Mouse (Mus musculus): ENCODE results near the gene Olfr209. TPM values are rescaled to one million over a fixed set of nuclear protein-coding genes. Genes with fewer than 3 reads are reported as not detected.
"Not testable (repeated sequence)": the region's sequence is repeated elsewhere in the genome, so short reads cannot be mapped to it uniquely, and the experiment has no call there.

Olfr209 gene
- polyA plus RNA-seq, 1 experiment from 2014 or later = not detected

DNA sequence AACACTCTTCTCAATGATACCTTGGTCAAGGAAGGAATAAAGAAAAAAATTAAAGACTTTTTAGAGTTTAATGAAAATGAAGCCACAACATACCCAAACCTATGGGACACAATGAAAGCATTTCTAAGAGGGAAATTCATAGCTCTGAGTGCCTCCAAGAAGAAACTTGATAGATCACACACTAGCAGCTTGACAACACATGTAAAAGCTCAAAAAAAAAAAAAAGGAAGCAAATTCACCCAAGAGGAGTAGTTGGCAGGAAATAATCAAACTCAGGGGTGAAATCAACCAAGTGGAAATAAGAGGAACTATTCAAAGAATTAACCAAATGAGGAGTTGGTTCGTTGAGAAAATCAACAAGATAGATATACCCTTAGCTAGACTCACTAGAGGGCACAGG is 40.5 kb downstream of the Olfr209 start:
- H3K4me3 ChIP-seq (replicated peaks); H3K27me3 ChIP-seq; H3K27ac ChIP-seq; H3K9me3 ChIP-seq (replicated peaks); DNase-seq; H3K4me1 ChIP-seq (replicated peaks); H3K36me3 ChIP-seq; ATAC-seq (ENCODE audit: low read depth); H3K4me2 ChIP-seq; H3K9ac ChIP-seq: not testable (repeated sequence)
- 28% methylated on average over 1 of the region's 1 CpGs for WGBS (ENCODE audit: insufficient replicate concordance)

GRCm38 (mm10) chr16:59318148-59318547 is 45.6 kb downstream of the Olfr209 start, which contains the start of gene Olfr204:
TSS of gene Olfr204 (minus strand) at chr16:59318248.
- ATAC-seq (ENCODE audit: low read depth) = no peak
- Histone ChIP-seq H3K9me3 (replicated peaks) (no peaks in the 10 kb centered on the region), H3K4me3 (replicated peaks) (no peak within 1 kb of the TSS), H3K9ac (no peak within 1 kb of the TSS), H3K4me2 (no peak within 1 kb of the TSS), H3K27me3 (no peaks in the 10 kb centered on the region), H3K36me3 (no peaks in the 10 kb centered on the region), H3K4me1 (replicated peaks) (no peaks in the 10 kb centered on the region), H3K27ac (no peak within 1 kb of the TSS)
- no peak for DNase-seq

Other genes starting within 250 kb of the Olfr209 start
- gene Olfr194, start 242.9 kb downstream of the Olfr209 start, polyA plus RNA-seq (2015; fragmentation: Nextera tagmentation; extraction: Ambion mirVana) = not detected in 2 replicates
- not detected in 2 replicates for gene Olfr195, start 216.9 kb downstream of the Olfr209 start, polyA plus RNA-seq (2015; fragmentation: Nextera tagmentation; extraction: Ambion mirVana)
- not detected in 2 replicates for gene Olfr196, start 193.5 kb downstream of the Olfr209 start, polyA plus RNA-seq (2015; fragmentation: Nextera tagmentation; extraction: Ambion mirVana)
- gene Olfr198, start 160.5 kb downstream of the Olfr209 start, polyA plus RNA-seq (2015; fragmentation: Nextera tagmentation; extraction: Ambion mirVana) = not detected in 2 replicates
- gene Olfr199, start 144.2 kb downstream of the Olfr209 start, polyA plus RNA-seq (2015; fragmentation: Nextera tagmentation; extraction: Ambion mirVana) = not detected in 2 replicates
- 0.15 and 0.31 TPM in 2 replicates for gene Olfr201, start 91.4 kb downstream of the Olfr209 start, polyA plus RNA-seq (2015; fragmentation: Nextera tagmentation; extraction: Ambion mirVana)
- not detected in 2 replicates for gene Olfr202, start 77.2 kb downstream of the Olfr209 start, polyA plus RNA-seq (2015; fragmentation: Nextera tagmentation; extraction: Ambion mirVana)
- gene Olfr203, start 65.1 kb downstream of the Olfr209 start, polyA plus RNA-seq (2015; fragmentation: Nextera tagmentation; extraction: Ambion mirVana) = not detected in 2 replicates
- not detected in 2 replicates for gene Olfr204, start 45.7 kb downstream of the Olfr209 start, polyA plus RNA-seq (2015; fragmentation: Nextera tagmentation; extraction: Ambion mirVana)
- not detected in 2 replicates for gene Olfr205, start 32.9 kb downstream of the Olfr209 start, polyA plus RNA-seq (2015; fragmentation: Nextera tagmentation; extraction: Ambion mirVana)
- not detected in 2 replicates for gene Olfr206, start 14.7 kb downstream of the Olfr209 start, polyA plus RNA-seq (2015; fragmentation: Nextera tagmentation; extraction: Ambion mirVana)
- gene Gabrr3, start 43.3 kb upstream of the Olfr209 start, polyA plus RNA-seq (2015; fragmentation: Nextera tagmentation; extraction: Ambion mirVana) = not detected in 2 replicates
- gene Riox2, start 107.8 kb upstream of the Olfr209 start, polyA plus RNA-seq (2015; fragmentation: Nextera tagmentation; extraction: Ambion mirVana) = 23.0 and 25.3 TPM in 2 replicates
- 1.2 and 1.5 TPM in 2 replicates for gene Crybg3, start 237.0 kb upstream of the Olfr209 start, polyA plus RNA-seq (2015; fragmentation: Nextera tagmentation; extraction: Ambion mirVana)

All from liver, embryonic 13.5 days (tissue).